Mouse (Mus musculus): Measurements from ENCODE around the gene Btbd2. TPM values are rescaled to one million over a fixed set of nuclear protein-coding genes. Genes with fewer than 3 reads are reported as not detected.

Btbd2 gene
- polyA plus RNA-seq (2014; fragmentation: Nextera tagmentation; extraction: Ambion mirVana), result 71.1 and 78.8 TPM in 2 replicates

DNA sequence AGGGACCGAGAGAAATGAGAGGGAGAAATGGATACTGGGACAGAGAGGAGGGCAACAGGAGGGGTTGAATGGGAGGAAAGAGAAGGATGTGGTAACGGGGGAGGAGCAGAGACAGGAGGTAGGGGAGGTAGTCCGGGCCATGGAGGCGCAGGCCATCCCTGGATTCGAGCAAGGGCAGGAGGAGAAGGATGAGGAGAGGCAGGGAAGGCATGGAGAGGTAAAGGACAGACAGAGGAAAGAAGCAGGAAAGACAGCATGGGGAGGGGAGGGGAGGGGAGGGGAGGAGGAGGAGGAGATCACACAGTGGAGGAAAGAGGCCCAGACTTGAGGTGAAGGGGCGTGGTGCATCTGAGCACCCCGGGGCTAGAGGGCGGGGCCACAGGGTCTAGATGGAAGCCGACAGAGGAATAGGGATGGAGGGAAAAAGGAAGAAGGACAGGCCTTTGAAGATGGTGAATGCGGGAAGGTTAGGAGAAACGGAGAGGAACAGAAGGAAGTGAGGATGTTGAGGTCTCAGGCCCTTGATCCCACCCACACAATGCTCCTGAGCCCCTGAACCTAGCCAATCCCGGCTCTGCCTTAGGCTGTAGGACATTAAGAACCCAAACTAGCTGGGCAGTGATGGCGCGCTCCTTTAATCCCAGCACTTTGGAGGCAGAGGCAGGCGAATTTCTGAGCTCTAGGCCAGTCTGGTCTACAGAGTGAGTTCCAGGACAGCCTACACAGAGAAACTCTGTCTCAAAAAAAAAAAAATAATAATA lies at the start of gene Btbd2:
TSS of gene Btbd2 (minus strand) at position 209 of the 761 bp plus-strand sequence.
- Histone ChIP-seq H3K9me3 (ENCODE audit: control insufficient read depth, low read length) (no peaks in the 10 kb centered on the region), H3K4me1 (ENCODE audit: control insufficient read depth, insufficient read depth, low read length) (peaks cover 8% of the 10 kb centered on the region), H3K27ac (ENCODE audit: low read depth, low read length) (peak within 1 kb of the TSS; percentile 78), H3K4me2 (ENCODE audit: low read depth) (peak within 1 kb of the TSS; percentile 92), H3K36me3 (ENCODE audit: control insufficient read depth, insufficient read depth, low read length) (no peaks in the 10 kb centered on the region), H3K27me3 (ENCODE audit: control insufficient read depth, insufficient read depth, low read length) (no peaks in the 10 kb centered on the region), H3K4me3 (ENCODE audit: low read depth, low read length) (peak within 1 kb of the TSS; percentile 92), H3K9ac (ENCODE audit: low read length) (peak within 1 kb of the TSS; percentile 95)
- no peak for DNase-seq (ENCODE audit: low spot score)
- peak; percentile 20 for ATAC-seq (ENCODE audit: insufficient read depth, low FRiP score, low TSS enrichment)
- WGBS, result 19% methylated on average over 15 of the region's 15 CpGs

DNA sequence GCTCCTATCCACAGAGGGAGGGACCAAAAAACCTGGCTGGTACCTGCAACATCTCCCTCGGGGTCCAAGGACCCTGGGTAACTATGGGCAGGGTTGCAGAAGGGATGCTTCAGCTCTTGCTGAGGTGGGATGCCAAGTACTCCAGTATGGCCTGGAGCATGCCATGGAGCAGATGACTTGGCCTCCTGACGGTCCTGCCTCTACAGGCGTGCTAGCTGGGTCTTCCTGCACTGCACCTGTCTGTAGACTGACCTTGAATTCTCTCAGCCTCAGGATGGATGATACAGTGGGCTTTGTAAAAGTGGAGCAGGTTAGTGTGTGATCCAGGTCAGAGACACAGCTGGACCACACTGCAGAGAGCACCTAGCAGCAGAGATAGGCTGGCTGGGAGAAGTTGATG lies 48.6 kb upstream of the Btbd2 start:
- H3K9me3 ChIP-seq (ENCODE audit: control insufficient read depth, low read length), result no peaks in the 10 kb centered on the region
- no peak overlapping the region for H3K4me3 ChIP-seq (ENCODE audit: low read depth, low read length)
- H3K4me1 ChIP-seq (ENCODE audit: control insufficient read depth, insufficient read depth, low read length), result peaks cover 11% of the 10 kb centered on the region
- no peaks in the 10 kb centered on the region for H3K27me3 ChIP-seq (ENCODE audit: control insufficient read depth, insufficient read depth, low read length)
- H3K9ac ChIP-seq (ENCODE audit: low read length), result no peak overlapping the region
- H3K27ac ChIP-seq (ENCODE audit: low read depth, low read length), result no peak overlapping the region
- ATAC-seq (ENCODE audit: insufficient read depth, low FRiP score, low TSS enrichment) (no peak), DNase-seq (ENCODE audit: low spot score) (no peak)
- no peak overlapping the region for H3K4me2 ChIP-seq (ENCODE audit: low read depth)
- 79% methylated on average over 3 of the region's 3 CpGs for WGBS
- peaks cover 33% of the 10 kb centered on the region for H3K36me3 ChIP-seq (ENCODE audit: control insufficient read depth, insufficient read depth, low read length)

DNA sequence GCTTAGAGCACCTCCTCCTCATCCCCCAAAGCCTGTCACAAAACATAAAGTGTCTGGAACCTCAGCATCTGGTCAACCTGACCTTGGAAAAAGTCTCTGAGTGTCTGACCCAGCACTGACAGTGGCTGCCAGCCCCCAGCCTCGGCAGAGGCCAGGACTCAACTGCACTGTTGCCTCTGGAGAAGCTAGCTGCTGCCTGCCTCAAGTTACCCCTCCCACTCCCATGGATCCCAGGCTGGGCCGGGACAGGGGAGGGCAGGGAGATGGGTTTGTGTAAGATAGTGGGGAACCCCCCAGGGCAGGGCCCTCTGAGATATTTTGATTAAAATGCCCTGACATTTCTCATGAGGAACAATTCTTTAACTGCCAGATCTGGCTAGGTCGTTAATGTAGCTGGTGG lies 48.2 kb upstream of the Btbd2 start:
- H3K4me2 ChIP-seq (ENCODE audit: low read depth), result no peak overlapping the region
- no peaks in the 10 kb centered on the region for H3K9me3 ChIP-seq (ENCODE audit: control insufficient read depth, low read length)
- no peak overlapping the region for H3K27ac ChIP-seq (ENCODE audit: low read depth, low read length)
- no peak overlapping the region for H3K9ac ChIP-seq (ENCODE audit: low read length)
- ATAC-seq (ENCODE audit: insufficient read depth, low FRiP score, low TSS enrichment) (no peak), DNase-seq (ENCODE audit: low spot score) (no peak)
- no peak overlapping the region for H3K4me3 ChIP-seq (ENCODE audit: low read depth, low read length)
- H3K27me3 ChIP-seq (ENCODE audit: control insufficient read depth, insufficient read depth, low read length), result no peaks in the 10 kb centered on the region
- peaks cover 11% of the 10 kb centered on the region for H3K4me1 ChIP-seq (ENCODE audit: control insufficient read depth, insufficient read depth, low read length)
- WGBS, result 70% methylated on average over 3 of the region's 3 CpGs
- H3K36me3 ChIP-seq (ENCODE audit: control insufficient read depth, insufficient read depth, low read length), result peaks cover 29% of the 10 kb centered on the region

GRCm38 (mm10) chr10:80704418-80704817 lies 47.5 kb upstream of the Btbd2 start:
- H3K4me3 ChIP-seq (ENCODE audit: low read depth, low read length), result no peak overlapping the region
- H3K4me2 ChIP-seq (ENCODE audit: low read depth), result no peak overlapping the region
- H3K27me3 ChIP-seq (ENCODE audit: control insufficient read depth, insufficient read depth, low read length), result no peaks in the 10 kb centered on the region
- DNase-seq (ENCODE audit: low spot score) (no peak), ATAC-seq (ENCODE audit: insufficient read depth, low FRiP score, low TSS enrichment) (no peak)
- no peak overlapping the region for H3K27ac ChIP-seq (ENCODE audit: low read depth, low read length)
- peaks cover 11% of the 10 kb centered on the region for H3K4me1 ChIP-seq (ENCODE audit: control insufficient read depth, insufficient read depth, low read length)
- WGBS, result 89% methylated on average over 5 of the region's 5 CpGs
- H3K36me3 ChIP-seq (ENCODE audit: control insufficient read depth, insufficient read depth, low read length), result peaks cover 23% of the 10 kb centered on the region
- H3K9ac ChIP-seq (ENCODE audit: low read length), result no peak overlapping the region
- no peaks in the 10 kb centered on the region for H3K9me3 ChIP-seq (ENCODE audit: control insufficient read depth, low read length)

- H3K36me3 ChIP-seq (ENCODE audit: control insufficient read depth, insufficient read depth, low read length), result peaks cover 16% of the 10 kb centered on the region
- peak overlapping the region; percentile 5; the same call in 1 of the 2 replicates for H3K9ac ChIP-seq (ENCODE audit: low read length)
- no peaks in the 10 kb centered on the region for H3K9me3 ChIP-seq (ENCODE audit: control insufficient read depth, low read length)
- DNase-seq (ENCODE audit: low spot score) (no peak), ATAC-seq (ENCODE audit: insufficient read depth, low FRiP score, low TSS enrichment) (no peak)
- WGBS, result 88% methylated on average over 5 of the region's 5 CpGs
- no peak overlapping the region for H3K27ac ChIP-seq (ENCODE audit: low read depth, low read length)
- peak overlapping the region; percentile 71 for H3K4me2 ChIP-seq (ENCODE audit: low read depth)
- peak overlapping the region; percentile 56; the same call in 1 of the 2 replicates for H3K4me3 ChIP-seq (ENCODE audit: low read depth, low read length)
- peaks cover 11% of the 10 kb centered on the region for H3K4me1 ChIP-seq (ENCODE audit: control insufficient read depth, insufficient read depth, low read length)
- H3K27me3 ChIP-seq (ENCODE audit: control insufficient read depth, insufficient read depth, low read length), result no peaks in the 10 kb centered on the region
Observed at GRCm38 (mm10) chr10:80703643-80704042, 46.8 kb upstream of the Btbd2 start.

DNA sequence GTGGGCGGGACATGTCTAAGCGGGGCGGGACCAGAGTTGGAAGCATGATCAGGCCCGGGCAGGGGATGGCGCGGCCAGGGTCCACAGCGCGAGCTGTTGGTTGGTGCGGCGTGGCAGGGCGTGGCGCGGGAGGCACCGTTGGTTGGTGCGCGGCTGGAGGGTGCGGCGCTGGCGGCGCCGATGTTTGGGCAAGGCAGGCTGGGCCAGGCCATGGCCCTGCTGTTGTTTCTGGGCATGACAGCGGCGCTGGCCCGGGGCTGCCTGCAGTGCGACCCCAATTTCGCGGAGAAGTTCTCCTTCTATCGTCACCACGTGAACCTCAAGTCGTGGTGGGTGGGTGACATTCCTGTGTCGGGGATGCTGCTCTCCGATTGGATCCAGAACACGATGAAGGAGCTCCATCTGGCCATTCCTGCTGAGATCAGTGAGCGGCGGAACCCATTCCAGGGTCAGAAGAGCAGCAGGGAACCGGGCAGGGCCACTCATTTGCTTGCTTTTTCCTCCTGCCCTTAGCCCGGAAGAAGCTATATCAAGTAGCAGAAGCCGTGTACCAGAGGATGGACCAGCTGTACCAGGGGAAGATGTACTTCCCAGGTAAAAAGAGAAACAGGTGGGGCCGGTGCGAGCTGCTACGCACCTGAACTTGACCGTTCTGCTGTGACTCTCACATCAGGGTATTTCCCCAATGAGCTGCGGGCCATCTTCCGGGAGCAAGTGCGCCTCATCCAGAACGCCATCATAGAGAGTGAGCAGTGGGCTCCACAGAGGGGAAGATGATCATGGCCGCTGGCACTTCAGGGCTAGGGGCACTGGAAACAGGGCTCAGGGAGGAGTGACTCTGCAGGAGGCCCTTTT lies 45.9 kb upstream of the Btbd2 start:
- no peaks in the 10 kb centered on the region for H3K9me3 ChIP-seq (ENCODE audit: control insufficient read depth, low read length)
- peak; percentile 92 for DNase-seq (ENCODE audit: low spot score)
- WGBS, result 2% methylated on average over 46 of the region's 47 CpGs
- H3K36me3 ChIP-seq (ENCODE audit: control insufficient read depth, insufficient read depth, low read length), result peaks cover 8% of the 10 kb centered on the region
- peak overlapping the region; percentile 56 for H3K4me3 ChIP-seq (ENCODE audit: low read depth, low read length)
- H3K4me1 ChIP-seq (ENCODE audit: control insufficient read depth, insufficient read depth, low read length), result peaks cover 11% of the 10 kb centered on the region
- H3K9ac ChIP-seq (ENCODE audit: low read length), result peak overlapping the region; percentile 36
- H3K4me2 ChIP-seq (ENCODE audit: low read depth), result peak overlapping the region; percentile 71
- H3K27me3 ChIP-seq (ENCODE audit: control insufficient read depth, insufficient read depth, low read length), result no peaks in the 10 kb centered on the region
- peak; percentile 89 for ATAC-seq (ENCODE audit: insufficient read depth, low FRiP score, low TSS enrichment)
- peak overlapping the region; percentile 73 for H3K27ac ChIP-seq (ENCODE audit: low read depth, low read length)

- H3K27me3 ChIP-seq (ENCODE audit: control insufficient read depth, insufficient read depth, low read length), result no peaks in the 10 kb centered on the region
- H3K36me3 ChIP-seq (ENCODE audit: control insufficient read depth, insufficient read depth, low read length), result no peaks in the 10 kb centered on the region; the same call in none of the 2 replicates
- H3K4me3 ChIP-seq (ENCODE audit: low read depth, low read length), result peak within 1 kb of the TSS; percentile 56
- H3K9me3 ChIP-seq (ENCODE audit: control insufficient read depth, low read length), result no peaks in the 10 kb centered on the region
- peak; percentile 99 for DNase-seq (ENCODE audit: low spot score)
- H3K9ac ChIP-seq (ENCODE audit: low read length), result peak within 1 kb of the TSS; percentile 70
- WGBS, result under 1% methylated on average over 58 of the region's 59 CpGs
- peak; percentile 94 for ATAC-seq (ENCODE audit: insufficient read depth, low FRiP score, low TSS enrichment)
- H3K4me2 ChIP-seq (ENCODE audit: low read depth), result peak within 1 kb of the TSS; percentile 71
- H3K27ac ChIP-seq (ENCODE audit: low read depth, low read length), result peak within 1 kb of the TSS; percentile 76
- H3K4me1 ChIP-seq (ENCODE audit: control insufficient read depth, insufficient read depth, low read length), result peaks cover 11% of the 10 kb centered on the region
Observed at GRCm38 (mm10) chr10:80701721-80702535, 45.1 kb upstream of the Btbd2 start, which contains the start of the genes Mob3a and Izumo4. Gene Mob3a, minus strand, starts transcription at chr10:80701977. Gene Izumo4, plus strand, starts transcription at chr10:80702184.

DNA sequence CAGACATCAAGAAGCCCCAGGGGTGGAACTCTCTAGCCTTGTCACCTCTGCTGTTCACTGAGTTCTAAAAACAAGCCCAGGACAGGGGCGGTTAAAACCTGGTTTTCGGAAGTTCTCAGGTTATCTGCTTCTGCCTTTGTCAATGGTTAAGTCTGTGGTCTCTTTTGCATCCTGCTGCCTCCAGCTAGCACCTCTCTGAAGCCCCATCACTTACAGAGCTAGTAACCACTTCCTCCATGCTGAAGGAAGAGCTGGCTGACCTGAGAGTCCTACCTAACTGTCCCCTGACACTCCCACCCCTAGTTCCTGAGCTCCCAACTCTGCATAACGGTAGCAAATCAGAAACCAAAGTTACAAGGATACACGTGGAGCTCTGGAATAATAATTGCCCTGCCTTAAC lies 43.9 kb upstream of the Btbd2 start:
- no peaks in the 10 kb centered on the region for H3K9me3 ChIP-seq (ENCODE audit: control insufficient read depth, low read length)
- H3K4me2 ChIP-seq (ENCODE audit: low read depth), result peak overlapping the region; percentile 71
- DNase-seq (ENCODE audit: low spot score) (no peak), ATAC-seq (ENCODE audit: insufficient read depth, low FRiP score, low TSS enrichment) (no peak)
- peak overlapping the region; percentile 56 for H3K4me3 ChIP-seq (ENCODE audit: low read depth, low read length)
- H3K27me3 ChIP-seq (ENCODE audit: control insufficient read depth, insufficient read depth, low read length), result no peaks in the 10 kb centered on the region
- H3K4me1 ChIP-seq (ENCODE audit: control insufficient read depth, insufficient read depth, low read length), result peaks cover 11% of the 10 kb centered on the region
- H3K27ac ChIP-seq (ENCODE audit: low read depth, low read length), result no peak overlapping the region
- H3K9ac ChIP-seq (ENCODE audit: low read length), result peak overlapping the region; percentile 18; the same call in 1 of the 2 replicates
- 48% methylated on average over 4 of the region's 4 CpGs for WGBS
- H3K36me3 ChIP-seq (ENCODE audit: control insufficient read depth, insufficient read depth, low read length), result no peaks in the 10 kb centered on the region; the same call in none of the 2 replicates

Data from neural tube, embryonic 11.5 days (tissue).